Mouse (Mus musculus): ENCODE measurements at regions not wholly inside any gene's neighbourhood (a gene's known extent, or its start where the extent isn't known, plus 50 kb on each side); places are given as distances from the start of the nearest gene placed in this dataset.

GRCm38 (mm10) chr15:32034790-32035189, 142.3 kb upstream of the Tas2r119 start:
- H3K4me1 ChIP-seq (ENCODE audit: control insufficient read depth in 1 of 2, insufficient read depth in 2 of 2) = 0 out of 4 replicates have a peak, but pooled peaks cover 0 to 6% of the 10 kb centered on the region in 2 experiments
- H3K27ac ChIP-seq (ENCODE audit: insufficient read depth, low read depth) = no peak overlapping the region
- H3K4me3 ChIP-seq (replicated peaks in 1 of 3; ENCODE audit: low read depth in 2 of 3, low read length in 2 of 3, poor library complexity in 1 of 3) = no peak overlapping the region
- no peak for DNase-seq (ENCODE audit: extremely low read depth)
- H3K9ac ChIP-seq (ENCODE audit: insufficient read depth, low read depth) = no peak overlapping the region
- in situ Hi-C loops (cut with MboI; ENCODE audit: low pct_ligation_motif_present, low pct_unique_long_range_greater_than_20kb, low sequenced_read_pairs) = no loop called here
- H3K27me3 ChIP-seq (replicated peaks) = no peaks in the 10 kb centered on the region
- no peaks in the 10 kb centered on the region for H3K79me2 ChIP-seq (replicated peaks; ENCODE audit: control insufficient read depth, extremely low read depth, insufficient read depth, poor library complexity, severe bottlenecking)
- no peaks in the 10 kb centered on the region for H3K36me3 ChIP-seq (replicated peaks in 1 of 2; ENCODE audit: control insufficient read depth in 1 of 2, insufficient read depth in 1 of 2, low read length in 1 of 2)
- dilution Hi-C loops (cut with MboI; ENCODE audit: extremely low pct_ligation_motif_present, extremely low pct_unique_long_range_greater_than_20kb, low sequenced_read_pairs) = no loop called here
- no peak for TF ChIP-seq RCOR1 (conservative IDR thresholded peaks at IDR 0.05; ENCODE audit: low read depth, low read length)
- no peak overlapping the region for H3K4me2 ChIP-seq (ENCODE audit: insufficient read depth, low read depth, poor library complexity, severe bottlenecking)
- no peaks in the 10 kb centered on the region for H3K9me3 ChIP-seq (replicated peaks; ENCODE audit: low read length)

GRCm38 (mm10) chr15:32041764-32042163, 135.3 kb upstream of the Tas2r119 start:
- no peak overlapping the region for H3K4me2 ChIP-seq (ENCODE audit: insufficient read depth, low read depth, poor library complexity, severe bottlenecking)
- DNase-seq (ENCODE audit: extremely low read depth) = no peak
- in situ Hi-C loops (cut with MboI; ENCODE audit: low pct_ligation_motif_present, low pct_unique_long_range_greater_than_20kb, low sequenced_read_pairs) (no loop called here), dilution Hi-C loops (cut with MboI; ENCODE audit: extremely low pct_ligation_motif_present, extremely low pct_unique_long_range_greater_than_20kb, low sequenced_read_pairs) (no loop called here)
- no peaks in the 10 kb centered on the region for H3K36me3 ChIP-seq (replicated peaks in 1 of 2; ENCODE audit: control insufficient read depth in 1 of 2, insufficient read depth in 1 of 2, low read length in 1 of 2)
- no peaks in the 10 kb centered on the region for H3K27me3 ChIP-seq (replicated peaks)
- no peak overlapping the region for H3K27ac ChIP-seq (ENCODE audit: insufficient read depth, low read depth)
- no peak for TF ChIP-seq KAT2A (IDR thresholded peaks at IDR 0.05; ENCODE audit: insufficient replicate concordance, low read length)
- no peak for TF ChIP-seq HCFC1 (IDR thresholded peaks at IDR 0.05; ENCODE audit: low read depth, low read length)
- no peak overlapping the region for H3K9ac ChIP-seq (ENCODE audit: insufficient read depth, low read depth)
- no peak overlapping the region for H3K4me3 ChIP-seq (replicated peaks in 1 of 3; ENCODE audit: low read depth in 2 of 3, low read length in 2 of 3, poor library complexity in 1 of 3)
- no peaks in the 10 kb centered on the region for H3K9me3 ChIP-seq (replicated peaks; ENCODE audit: low read length)
- peaks cover 0 to 7% of the 10 kb centered on the region in 2 experiments; a peak in 1 of 4 replicates for H3K4me1 ChIP-seq (ENCODE audit: control insufficient read depth in 1 of 2, insufficient read depth in 2 of 2)
- no peaks in the 10 kb centered on the region for H3K79me2 ChIP-seq (replicated peaks; ENCODE audit: control insufficient read depth, extremely low read depth, insufficient read depth, poor library complexity, severe bottlenecking)

- no peak overlapping the region for H3K9ac ChIP-seq (ENCODE audit: insufficient read depth, low read depth)
- H3K4me1 ChIP-seq (ENCODE audit: control insufficient read depth in 1 of 2, insufficient read depth in 2 of 2) = peaks cover 0 to 7% of the 10 kb centered on the region in 2 experiments; a peak in 1 of 4 replicates
- no peaks in the 10 kb centered on the region for H3K27me3 ChIP-seq (replicated peaks)
- TF ChIP-seq MAX (IDR thresholded peaks at IDR 0.05; ENCODE audit: low read length) (no peak), USF1 (IDR thresholded peaks at IDR 0.05; ENCODE audit: low read depth, low read length) (no peak), ZNF384 (IDR thresholded peaks at IDR 0.05; ENCODE audit: low read depth, low read length) (no peak), ZC3H11A (IDR thresholded peaks at IDR 0.05; ENCODE audit: low read depth, low read length) (no peak), TCF12 (IDR thresholded peaks at IDR 0.05; ENCODE audit: low read depth, low read length) (no peak), JUN (IDR thresholded peaks at IDR 0.05; ENCODE audit: insufficient read depth, low read depth, low read length) (no peak), BHLHE40 (IDR thresholded peaks at IDR 0.05; ENCODE audit: low read depth, low read length) (no peak), MYC (IDR thresholded peaks at IDR 0.05; ENCODE audit: low read depth, low read length) (no peak), POLR2A (IDR thresholded peaks at IDR 0.05; ENCODE audit: low read depth, low read length) (no peak), IRF4 (IDR thresholded peaks at IDR 0.05; ENCODE audit: low read depth, low read length) (no peak), HCFC1 (IDR thresholded peaks at IDR 0.05; ENCODE audit: low read depth, low read length) (no peak), ETS1 (conservative IDR thresholded peaks at IDR 0.05; ENCODE audit: low read depth, low read length) (no peak), ZMIZ1 (IDR thresholded peaks at IDR 0.05; ENCODE audit: low read depth, low read length) (no peak)
- H3K79me2 ChIP-seq (replicated peaks; ENCODE audit: control insufficient read depth, extremely low read depth, insufficient read depth, poor library complexity, severe bottlenecking) = no peaks in the 10 kb centered on the region
- H3K36me3 ChIP-seq (replicated peaks in 1 of 2; ENCODE audit: control insufficient read depth in 1 of 2, insufficient read depth in 1 of 2, low read length in 1 of 2) = no peaks in the 10 kb centered on the region
- dilution Hi-C loops (cut with MboI; ENCODE audit: extremely low pct_ligation_motif_present, extremely low pct_unique_long_range_greater_than_20kb, low sequenced_read_pairs) (no loop called here), in situ Hi-C loops (cut with MboI; ENCODE audit: low pct_ligation_motif_present, low pct_unique_long_range_greater_than_20kb, low sequenced_read_pairs) (no loop called here)
- no peak for DNase-seq (ENCODE audit: extremely low read depth)
- no peak overlapping the region for H3K4me3 ChIP-seq (replicated peaks in 1 of 3; ENCODE audit: low read depth in 2 of 3, low read length in 2 of 3, poor library complexity in 1 of 3)
- H3K4me2 ChIP-seq (ENCODE audit: insufficient read depth, low read depth, poor library complexity, severe bottlenecking) = no peak overlapping the region
- H3K9me3 ChIP-seq (replicated peaks; ENCODE audit: low read length) = no peaks in the 10 kb centered on the region
- H3K27ac ChIP-seq (ENCODE audit: insufficient read depth, low read depth) = no peak overlapping the region
Observed at GRCm38 (mm10) chr15:32042173-32042572, 134.9 kb upstream of the Tas2r119 start.

Measured in CH12.LX (cell line).